Mouse (Mus musculus) gastrocnemius, postnatal 14 days (tissue): ENCODE measurements at regions not wholly inside any gene's neighbourhood (a gene's known extent, or its start where the extent isn't known, plus 50 kb on each side); places are given as distances from the start of the nearest gene placed in this dataset.

Experiments
- DNase-seq: peaks from one replicate; pipeline ENCODE4 v3.0.0; 2021; ENCODE audit warnings: mixed read lengths
- intact Hi-C: fragments of 180-260 bp; cut with DNase I; formaldehyde crosslinking; loops from one replicate; pipeline ENCODE4 v1.15.1; 2025; ENCODE audit warnings: low total_unique reads

GRCm38 (mm10) chr5:112053600-112054155, 198.6 kb downstream of the Cryba4 start:
- no peak for DNase-seq
- intact Hi-C loops: no loop called here

- intact Hi-C loops: no loop called here
- no peak for DNase-seq
Observed at GRCm38 (mm10) chr5:112055018-112055417, 197.3 kb downstream of the Cryba4 start.

GRCm38 (mm10) chr5:112069917-112070316, 182.4 kb downstream of the Cryba4 start:
- DNase-seq: no peak
- intact Hi-C loops: no loop called here

- intact Hi-C loops: no loop called here
- DNase-seq: no peak
Observed at GRCm38 (mm10) chr5:112072456-112072855, 179.9 kb downstream of the Cryba4 start.

- intact Hi-C loops: no loop called here
- DNase-seq: no peak
Observed at GRCm38 (mm10) chr5:112077097-112077496, 175.2 kb downstream of the Cryba4 start.

GRCm38 (mm10) chr5:112077840-112078600, 174.3 kb downstream of the Cryba4 start:
- intact Hi-C loops: no loop called here
- peak; percentile 36 for DNase-seq

GRCm38 (mm10) chr5:112081006-112081405, 171.3 kb downstream of the Cryba4 start:
- intact Hi-C loops: no loop called here

GRCm38 (mm10) chr5:112091867-112092535, 160.3 kb downstream of the Cryba4 start:
- intact Hi-C loops: no loop called here
- DNase-seq: peak; percentile 44

More at GRCm38 (mm10) chr5:112081006-112081405, 171.3 kb downstream of the Cryba4 start:
- no peak for DNase-seq

- intact Hi-C loops: no loop called here
- DNase-seq: no peak
Observed at GRCm38 (mm10) chr5:112093905-112094571, 158.3 kb downstream of the Cryba4 start.

- intact Hi-C loops: no loop called here
- DNase-seq: no peak
Observed at GRCm38 (mm10) chr5:112098469-112099085, 153.7 kb downstream of the Cryba4 start.

- intact Hi-C loops: no loop called here
- no peak for DNase-seq
Observed at GRCm38 (mm10) chr5:112101739-112102590, 150.4 kb downstream of the Cryba4 start.

- intact Hi-C loops: no loop called here
- no peak for DNase-seq
Observed at GRCm38 (mm10) chr5:112110306-112110969, 141.9 kb downstream of the Cryba4 start.

- no peak for DNase-seq
- intact Hi-C loops: no loop called here
Observed at GRCm38 (mm10) chr5:112120766-112121165, 131.6 kb downstream of the Cryba4 start.

GRCm38 (mm10) chr5:112121554-112121953, 130.8 kb downstream of the Cryba4 start:
- intact Hi-C loops: no loop called here
- no peak for DNase-seq

GRCm38 (mm10) chr5:112122581-112122980, 129.7 kb downstream of the Cryba4 start:
- intact Hi-C loops: no loop called here
- DNase-seq: no peak

GRCm38 (mm10) chr5:112127171-112127570, 125.1 kb downstream of the Cryba4 start:
- intact Hi-C loops: no loop called here
- DNase-seq: no peak

- DNase-seq: no peak
- intact Hi-C loops: no loop called here
Observed at GRCm38 (mm10) chr5:112132746-112133145, 119.6 kb downstream of the Cryba4 start.
